Mouse (Mus musculus) granulocyte monocyte progenitor cell, adult 5-6 weeks (primary cell): ENCODE measurements around the gene Lrrc8b. TPM values are rescaled to one million over a fixed set of nuclear protein-coding genes. Genes with fewer than 3 reads are reported as not detected.

Experiments used
- ATAC-seq: replicated peaks from 2 replicates; pipeline ENCODE4 v1.8.0; 2016; ENCODE audit warnings: mild to moderate bottlenecking, moderate TSS enrichment, inconsistent platforms; ENCODE audit not compliant: poor library complexity, severe bottlenecking
- total RNA-seq, 2 experiments: library from RNA; stranded (forward) in 1 of 2; stranded (reverse) in 1 of 2; fragments of 200-712, 200-1000 nt in 1 of 2; fragments of >200 nt in 1 of 2; fragmentation: Nextera tagmentation in 1 of 2; gene quantifications; 2 replicates each; pipeline ENCODE4 v1.2.3; 2014 to 2017

Lrrc8b gene
- 16.1 and 19.8 TPM in 2 replicates for total RNA-seq (2014; fragmentation: Nextera tagmentation)
- total RNA-seq (2017) = 6.5 and 9.7 TPM in 2 replicates

GRCm38 (mm10) chr5:105415198-105415791 is at the start of gene Lrrc8b:
Gene Lrrc8b, plus strand, starts transcription at chr5:105415775.
- peak; percentile 79 for ATAC-seq

DNA sequence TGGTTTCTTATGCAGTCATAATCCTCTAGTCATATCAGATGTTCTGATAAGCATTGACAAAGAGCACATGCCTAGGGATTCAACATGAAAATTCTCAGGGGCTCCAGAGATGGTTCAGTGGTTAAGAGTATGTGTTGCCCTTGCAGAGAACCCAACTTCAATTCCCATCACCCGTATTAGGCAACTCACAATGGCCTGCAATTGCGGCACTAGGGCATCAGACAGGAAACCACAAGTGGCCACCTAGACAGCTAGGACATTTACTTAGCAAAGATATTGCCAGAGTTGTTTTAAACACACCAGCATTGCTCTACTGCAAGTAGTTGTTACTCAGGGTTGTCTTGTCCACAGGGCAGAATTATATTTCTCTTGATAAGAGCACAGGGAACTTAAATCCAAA is 34.1 kb upstream of the Lrrc8b start:
- peak; percentile 95 for ATAC-seq

DNA sequence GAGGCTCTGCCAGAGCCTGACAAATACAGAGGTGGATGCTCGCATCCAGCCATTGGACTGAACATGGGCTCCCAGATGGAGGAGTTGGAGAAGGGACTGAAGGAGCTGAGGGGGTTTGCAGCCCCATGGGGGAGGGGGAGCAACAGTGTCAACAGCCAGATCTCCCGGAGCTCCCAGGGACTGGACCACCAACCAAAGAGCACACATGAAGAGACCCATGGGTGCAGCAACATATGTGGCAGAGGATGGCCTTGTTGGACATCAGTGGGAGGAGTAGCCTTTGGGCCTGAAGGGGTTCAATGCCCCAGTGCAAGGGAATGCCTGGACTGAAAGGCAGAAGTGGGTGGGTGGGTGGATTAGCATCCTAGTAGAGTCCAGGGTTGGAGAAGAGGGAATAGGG is 25.2 kb upstream of the Lrrc8b start:
- ATAC-seq = no peak

DNA sequence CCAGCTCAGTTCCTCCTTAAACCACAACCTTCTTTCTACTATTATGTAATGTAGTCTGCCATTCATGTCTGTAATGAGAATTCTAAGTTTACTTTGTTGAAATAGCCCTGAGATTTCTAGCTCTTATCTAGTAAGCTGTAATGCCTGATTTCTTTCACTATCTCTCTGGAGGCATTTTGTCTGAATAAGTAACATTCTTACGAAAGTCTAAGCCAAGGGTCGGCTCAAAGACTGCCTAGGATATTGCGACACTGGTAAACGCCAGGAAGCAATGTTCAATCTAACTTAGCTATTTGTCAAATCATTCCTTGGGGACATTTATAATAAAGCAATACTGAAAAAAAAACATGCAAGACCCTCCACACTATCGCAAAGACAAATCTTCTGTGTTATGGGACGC is 21.8 kb upstream of the Lrrc8b start:
- 0 out of 2 replicates have a peak, but pooled peaks have one; percentile 21 for ATAC-seq

DNA sequence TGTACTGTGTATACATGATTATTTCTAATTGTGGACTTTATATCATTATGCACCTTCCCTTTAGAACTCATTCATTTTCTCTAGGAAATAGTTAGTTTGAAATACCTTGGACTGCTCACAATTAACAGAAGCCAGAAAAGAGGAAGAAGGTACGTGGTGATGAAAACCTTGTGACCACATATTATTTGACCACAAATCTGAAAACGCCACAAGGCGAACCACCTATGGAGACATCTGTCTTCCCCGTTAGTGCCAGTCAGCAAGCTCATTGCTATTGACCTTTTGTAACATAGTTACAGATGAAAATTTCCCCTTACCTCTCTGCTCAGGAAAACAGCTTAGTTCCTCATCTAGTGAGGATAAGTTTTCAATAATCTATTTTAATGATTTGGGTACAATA is 20.4 kb upstream of the Lrrc8b start:
- peak; percentile 91 for ATAC-seq

DNA sequence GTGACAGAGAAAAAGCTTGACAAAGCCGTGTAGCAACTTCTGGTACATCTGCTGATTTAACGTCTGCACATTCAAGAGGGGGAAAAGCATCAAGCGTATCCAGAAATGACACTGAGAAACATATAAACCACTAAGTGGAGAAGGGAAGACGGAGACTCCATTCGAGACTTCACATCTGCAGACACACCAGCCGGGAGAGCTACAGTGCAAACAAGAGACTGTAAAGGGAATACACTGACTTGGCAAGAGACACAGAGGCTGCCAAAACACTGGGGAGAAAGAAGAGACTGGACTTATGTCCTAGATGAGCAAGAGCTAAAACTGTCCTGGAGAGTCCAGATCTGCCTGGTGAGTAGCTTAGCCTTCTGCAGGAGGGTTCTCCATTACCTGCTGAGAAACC is 16.6 kb upstream of the Lrrc8b start:
- ATAC-seq = no peak

DNA sequence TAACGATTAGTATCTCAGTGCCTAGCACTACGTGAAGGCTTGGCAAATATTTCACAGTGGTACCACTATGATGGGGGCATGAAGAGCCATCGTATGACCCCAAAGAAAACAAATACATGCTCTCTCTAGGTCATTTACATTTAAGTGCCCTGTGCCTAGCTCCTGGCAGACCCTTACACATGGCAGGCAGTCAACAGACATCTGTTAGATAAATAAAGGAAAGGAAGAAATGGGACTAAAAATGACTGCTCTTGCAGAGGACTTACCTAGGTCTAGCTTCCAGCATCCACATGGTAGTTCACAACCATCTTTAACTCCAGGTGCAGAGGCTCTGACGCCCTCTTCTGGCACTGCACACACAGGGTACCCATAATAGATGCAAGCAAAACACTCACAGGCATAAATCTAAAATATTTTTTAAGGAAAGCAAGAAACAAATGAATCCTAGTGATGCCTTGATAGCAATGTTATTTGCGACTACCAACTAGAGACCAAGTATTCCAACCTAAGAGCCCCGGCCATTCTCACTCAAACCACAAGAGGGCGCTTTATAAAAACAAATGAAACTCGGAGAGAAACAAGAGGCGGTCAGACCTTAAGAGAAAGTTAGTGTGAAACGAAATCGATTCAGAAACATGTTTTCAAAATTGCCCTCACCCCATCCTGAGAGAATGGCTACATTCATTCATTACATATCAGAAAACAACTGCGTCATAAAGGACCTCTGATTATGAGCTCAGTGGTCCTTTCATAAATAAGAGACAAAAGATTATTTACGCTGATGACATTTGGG is 15.7 kb upstream of the Lrrc8b start:
- 0 out of 2 replicates have a peak, but pooled peaks have one; percentile 37 for ATAC-seq

- no peak for ATAC-seq
Observed at GRCm38 (mm10) chr5:105400424-105401375, 14.9 kb upstream of the Lrrc8b start.

DNA sequence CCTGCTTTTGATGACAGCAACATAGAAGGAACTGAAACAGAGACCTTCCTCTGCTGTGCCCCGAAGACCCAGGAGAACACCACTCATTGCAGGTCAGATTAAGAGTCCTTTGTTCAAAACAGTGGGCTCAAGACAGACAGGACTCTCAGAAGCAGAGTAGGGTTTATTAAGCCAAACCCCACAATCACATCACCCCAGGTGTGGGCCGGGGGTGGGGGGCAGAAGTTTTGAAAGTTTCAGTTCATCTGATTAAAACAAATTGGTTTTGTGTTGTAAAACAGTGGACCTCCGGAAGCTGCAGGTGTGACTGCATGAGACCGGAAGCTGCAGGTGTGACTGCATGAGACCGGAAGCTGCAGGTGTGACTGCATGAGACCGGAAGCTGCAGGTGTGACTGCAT is 14.0 kb upstream of the Lrrc8b start:
- ATAC-seq = 0 out of 2 replicates have a peak, but pooled peaks have one; percentile 19

DNA sequence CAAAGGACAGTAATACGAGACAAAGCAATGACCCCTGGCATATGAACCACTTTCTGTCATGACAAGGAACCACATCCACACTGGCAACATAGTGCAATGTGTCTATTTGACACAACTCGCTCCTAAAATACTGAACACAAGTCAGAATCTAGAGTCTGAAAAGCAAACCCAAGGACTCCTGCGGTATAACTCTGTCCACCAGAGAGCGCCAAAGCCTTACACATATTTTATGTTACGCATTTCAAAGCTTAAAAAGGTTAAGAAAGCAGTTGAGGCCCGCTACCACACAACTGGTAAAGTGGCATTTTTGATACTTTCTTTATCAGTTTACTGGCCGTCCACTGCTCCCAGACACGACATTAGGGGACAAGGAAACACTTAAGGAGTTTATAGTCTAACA is 10.6 kb upstream of the Lrrc8b start:
- ATAC-seq = peak; percentile 60

- ATAC-seq = no peak
Observed at GRCm38 (mm10) chr5:105407661-105408060, 7.9 kb upstream of the Lrrc8b start.

GRCm38 (mm10) chr5:105409092-105409491 is 6.5 kb upstream of the Lrrc8b start:
- peak; percentile 90 for ATAC-seq

DNA sequence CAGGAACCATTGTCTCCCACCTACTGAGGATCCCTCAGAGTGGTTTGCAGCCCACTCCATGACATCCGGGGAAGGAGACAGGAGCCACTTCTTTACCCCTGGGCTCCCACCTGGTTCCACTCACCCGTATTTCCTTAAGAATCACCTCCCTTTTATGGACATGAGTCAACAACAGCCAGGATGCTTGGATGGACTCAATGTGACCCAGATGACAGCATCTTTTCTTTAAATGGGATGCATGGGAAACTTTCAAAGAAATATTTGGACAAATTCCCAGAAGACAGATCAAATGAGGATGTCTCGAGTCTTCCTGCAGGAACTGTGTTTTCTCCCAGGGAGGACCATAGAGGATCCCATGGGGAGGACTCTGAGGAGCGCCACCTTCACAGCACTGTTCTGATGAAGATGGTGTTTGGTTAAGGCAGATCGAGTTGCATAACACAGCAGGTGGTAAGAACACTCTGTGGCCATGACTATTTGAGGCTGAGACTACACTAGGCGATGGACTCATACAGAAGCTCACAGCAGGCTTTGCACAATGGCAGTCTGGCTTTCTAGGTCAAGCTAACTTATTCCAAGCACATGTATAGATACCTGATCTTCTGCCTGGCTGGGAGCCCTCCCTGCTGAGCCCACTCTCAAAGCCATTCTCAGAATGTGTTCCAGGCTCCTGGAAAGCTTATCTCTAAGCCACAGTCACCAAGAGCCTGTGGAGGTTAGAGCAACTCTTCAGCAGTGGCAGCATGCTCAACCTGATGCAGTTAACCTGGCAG is 4.9 kb upstream of the Lrrc8b start:
- ATAC-seq = no peak

- no peak for ATAC-seq
Observed at GRCm38 (mm10) chr5:105411294-105411570, 4.3 kb upstream of the Lrrc8b start.

- ATAC-seq = no peak
Observed at GRCm38 (mm10) chr5:105411768-105412167, 3.8 kb upstream of the Lrrc8b start.

- ATAC-seq = no peak
Observed at GRCm38 (mm10) chr5:105412634-105413033, 2.9 kb upstream of the Lrrc8b start.

GRCm38 (mm10) chr5:105414341-105415120 is 1.0 kb upstream of the Lrrc8b start:
- no peak for ATAC-seq

DNA sequence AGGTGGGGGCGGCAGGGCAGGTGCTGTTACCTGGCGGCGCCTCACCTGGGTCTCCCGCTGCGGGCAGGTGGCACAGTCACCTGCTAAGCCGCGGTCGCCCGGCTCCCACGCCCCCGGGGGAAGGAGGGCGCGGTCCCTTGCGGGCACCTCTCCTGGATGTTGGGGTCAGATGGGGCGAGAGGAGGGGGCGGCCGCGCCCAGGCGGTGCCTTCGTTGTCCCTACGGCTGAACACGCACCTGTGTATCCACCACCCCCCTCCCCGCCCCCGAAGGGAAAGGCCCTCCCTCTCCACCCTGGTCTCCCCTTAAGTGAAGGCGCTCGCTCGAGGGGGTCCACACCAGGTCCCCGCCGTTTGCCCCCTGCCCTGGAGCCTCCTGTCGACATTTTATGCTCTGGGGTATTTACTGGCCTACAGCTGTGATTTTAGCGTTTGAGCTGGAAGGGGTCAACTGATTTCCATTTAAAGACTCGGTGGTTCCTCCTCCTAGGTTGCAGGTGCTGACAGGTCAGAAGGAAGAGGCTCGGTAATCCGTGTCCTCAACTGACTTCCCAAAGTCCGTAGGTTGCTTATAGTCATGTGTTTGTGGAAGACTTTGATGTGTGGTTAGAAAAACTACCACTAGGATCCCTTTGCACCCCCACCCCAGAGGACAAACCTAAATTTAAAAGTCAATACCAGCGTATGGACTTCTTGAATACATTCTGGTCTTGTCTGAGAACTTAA is 538 bp downstream of the Lrrc8b start:
- ATAC-seq = no peak

GRCm38 (mm10) chr5:105417217-105417616 is 1.6 kb downstream of the Lrrc8b start:
- ATAC-seq = no peak
